Mouse (Mus musculus) thymus, adult 2 months (tissue): ENCODE data around the gene Brinp2.

ENCODE experiments used
- CTCF ChIP-seq: fragments of 200-500 bp; IDR thresholded peaks from 2 replicates; pipeline ENCODE4 v1.5.1; 2012; ENCODE audit warnings: mild to moderate bottlenecking, control low read depth, low read length, moderate library complexity, borderline replicate concordance; ENCODE audit not compliant: control insufficient read depth, poor library complexity, insufficient read depth; ENCODE audit errors: extremely low read depth
- POLR2A ChIP-seq: fragments of 200-500 bp; IDR thresholded peaks from 2 replicates; pipeline ENCODE4 v1.6.1; 2012; ENCODE audit warnings: mild to moderate bottlenecking, low read length, control low read depth, moderate library complexity; ENCODE audit not compliant: control insufficient read depth, poor library complexity, insufficient read depth; ENCODE audit errors: extremely low read depth

DNA sequence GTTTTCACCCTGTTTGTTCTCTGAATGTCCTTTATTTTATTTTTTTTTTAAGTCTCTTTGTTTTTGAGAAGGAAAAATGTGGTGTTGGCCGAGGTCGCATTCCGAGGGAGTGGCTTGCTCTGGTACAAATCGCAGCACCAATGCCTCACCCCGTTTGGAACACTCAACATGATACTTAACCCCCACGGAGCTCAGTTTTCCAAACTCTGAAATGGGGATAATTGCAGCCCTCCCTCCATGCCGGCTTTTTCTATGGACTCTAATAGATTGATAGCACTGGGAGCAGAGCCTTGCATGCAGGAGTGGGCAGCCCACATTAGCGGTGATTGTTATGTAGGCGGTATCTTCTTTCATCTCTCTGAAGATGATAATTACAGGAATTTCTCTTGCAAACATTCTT is 140.5 kb downstream of the Brinp2 start:
- no peak for TF ChIP-seq POLR2A
- no peak for TF ChIP-seq CTCF
